Mouse (Mus musculus) testis, adult 2 months (tissue): ENCODE data around the gene Dmkn. TPM values are rescaled to one million over a fixed set of nuclear protein-coding genes. Genes with fewer than 3 reads are reported as not detected.

ENCODE experiments used
- H3K27ac ChIP-seq: fragments of 200-500 bp; 2 replicates; pipeline ENCODE4 v1.5.1; 2012; ENCODE audit warnings: low read depth, low read length; ENCODE audit not compliant: control insufficient read depth, insufficient read depth
- H3K27me3 ChIP-seq: fragments of 200-500 bp; 2 replicates; pipeline ENCODE4 v1.6.1; 2012; ENCODE audit warnings: mild to moderate bottlenecking, low read length, moderate library complexity; ENCODE audit not compliant: control insufficient read depth, insufficient read depth
- H3K36me3 ChIP-seq: fragments of 200-500 bp; 2 replicates; pipeline ENCODE4 v1.6.1; 2012; ENCODE audit warnings: mild to moderate bottlenecking, low read length; ENCODE audit not compliant: control insufficient read depth, insufficient read depth
- H3K4me1 ChIP-seq: fragments of 200-500 bp; 2 replicates; pipeline ENCODE4 v1.6.1; 2012; ENCODE audit warnings: low read length; ENCODE audit not compliant: control insufficient read depth, insufficient read depth
- H3K4me3 ChIP-seq: fragments of 200-500 bp; 2 replicates; pipeline ENCODE4 v1.5.1; 2012; ENCODE audit warnings: low read depth, mild to moderate bottlenecking, low read length, moderate library complexity, mixed read lengths; ENCODE audit not compliant: control insufficient read depth
- CTCF ChIP-seq: fragments of 200-500 bp; IDR thresholded peaks from 2 replicates; pipeline ENCODE4 v1.5.1; 2012; ENCODE audit warnings: low read depth, mild to moderate bottlenecking, inconsistent platforms, low read length, moderate library complexity; ENCODE audit not compliant: control insufficient read depth, insufficient read depth, insufficient replicate concordance
- POLR2A ChIP-seq: fragments of 200-500 bp; IDR thresholded peaks from 2 replicates; pipeline ENCODE4 v1.6.1; 2012; ENCODE audit warnings: low read depth, mild to moderate bottlenecking, inconsistent platforms, low read length, moderate library complexity; ENCODE audit not compliant: control insufficient read depth
- polyA plus RNA-seq: library from polyadenylated mRNA; depleted of rRNA; stranded (reverse); fragments of >200 nt; gene quantifications from 2 replicates; pipeline ENCODE4 v1.2.3, GENCODE M21; 2012

Dmkn gene
- polyA plus RNA-seq, 1 experiment: 9.2 TPM

DNA sequence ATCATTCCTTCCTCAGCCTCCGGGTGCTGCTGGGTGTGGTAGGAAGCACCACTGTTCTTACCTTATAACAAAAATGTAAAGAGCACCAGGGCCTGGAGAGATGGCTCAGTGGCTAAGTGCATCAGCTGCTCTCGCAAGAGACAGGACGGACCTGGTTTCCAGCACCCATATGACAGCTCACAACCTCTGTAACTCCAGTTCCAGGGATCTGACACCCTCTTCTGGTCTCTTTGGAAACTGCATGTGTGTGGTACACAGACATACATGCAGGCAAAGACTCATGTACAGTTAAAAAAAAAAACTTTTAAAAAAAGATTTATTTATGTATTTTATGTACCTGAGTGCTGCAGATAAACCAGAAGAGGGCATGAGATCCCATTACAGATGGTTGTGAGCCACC, 39.7 kb downstream of the Dmkn start:
- Histone ChIP-seq H3K4me1 (no peaks in the 10 kb centered on the region; the same call in 1 of the 2 replicates), H3K36me3 (no peaks in the 10 kb centered on the region), H3K27me3 (no peaks in the 10 kb centered on the region), H3K4me3 (no peak overlapping the region), H3K27ac (no peak overlapping the region)
- TF ChIP-seq CTCF (no peak), POLR2A (no peak)

DNA sequence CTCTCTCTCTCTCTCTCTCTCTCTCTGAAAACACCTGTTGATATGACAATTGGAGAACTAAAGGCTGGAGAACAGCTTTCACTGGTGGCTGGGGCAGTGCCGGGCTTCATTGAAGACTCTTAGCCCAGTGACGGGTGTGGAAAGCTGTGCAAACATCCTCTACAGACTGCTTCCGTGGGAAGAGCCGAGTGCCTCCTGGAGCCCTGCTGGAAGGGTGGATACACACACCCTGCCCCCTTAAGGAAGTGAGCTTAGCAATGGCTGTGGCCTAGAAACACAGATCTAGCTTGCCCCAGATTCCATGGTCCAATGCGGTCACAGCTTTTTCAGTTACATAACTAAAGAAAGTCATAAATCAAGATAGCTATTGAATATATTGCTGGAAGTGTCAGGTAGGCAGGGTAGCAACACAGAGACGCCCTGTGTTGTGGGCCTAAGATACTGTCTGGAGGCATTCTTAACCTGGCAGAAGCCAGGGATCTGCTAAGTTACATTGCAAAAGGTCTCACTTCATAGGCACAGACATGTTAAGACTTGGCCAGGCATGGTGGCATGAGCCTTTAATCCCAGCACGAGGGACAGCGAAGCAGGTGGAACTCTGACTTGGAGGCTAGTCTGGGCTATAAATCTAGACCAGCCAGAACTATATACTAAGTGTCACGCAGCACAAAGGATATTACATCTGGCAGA, 40.6 kb downstream of the Dmkn start:
- no peak for TF ChIP-seq POLR2A
- TF ChIP-seq CTCF: no peak
- no peaks in the 10 kb centered on the region for H3K27me3 ChIP-seq
- no peak overlapping the region for H3K27ac ChIP-seq
- H3K36me3 ChIP-seq: no peaks in the 10 kb centered on the region
- H3K4me1 ChIP-seq: no peaks in the 10 kb centered on the region; the same call in 1 of the 2 replicates
- no peak overlapping the region for H3K4me3 ChIP-seq

DNA sequence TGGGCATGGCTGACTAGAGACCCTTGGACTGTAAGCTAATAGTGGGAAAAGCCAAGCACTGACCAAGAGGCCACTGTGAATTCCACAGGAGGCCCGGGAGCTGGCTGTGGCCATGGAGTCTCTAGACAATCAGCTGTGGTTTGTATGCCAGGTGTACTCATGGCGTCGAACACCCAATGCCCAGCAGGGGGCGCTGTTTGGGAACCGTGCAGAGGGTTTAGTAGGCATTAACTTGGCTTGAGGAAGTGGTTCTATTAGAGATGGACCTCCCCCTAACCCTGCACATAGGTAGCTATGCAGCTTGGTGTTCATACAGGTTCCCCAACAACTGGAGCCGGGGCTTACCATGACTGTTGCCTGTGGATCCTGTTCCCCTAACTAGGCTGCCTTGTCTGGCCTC, 42.4 kb downstream of the Dmkn start:
- no peak overlapping the region for H3K27ac ChIP-seq
- H3K36me3 ChIP-seq: no peaks in the 10 kb centered on the region
- TF ChIP-seq CTCF: peak; percentile 86; the same call in 1 of the 2 replicates
- TF ChIP-seq POLR2A: no peak
- H3K27me3 ChIP-seq: no peaks in the 10 kb centered on the region
- no peaks in the 10 kb centered on the region; the same call in none of the 2 replicates for H3K4me1 ChIP-seq
- H3K4me3 ChIP-seq: no peak overlapping the region

DNA sequence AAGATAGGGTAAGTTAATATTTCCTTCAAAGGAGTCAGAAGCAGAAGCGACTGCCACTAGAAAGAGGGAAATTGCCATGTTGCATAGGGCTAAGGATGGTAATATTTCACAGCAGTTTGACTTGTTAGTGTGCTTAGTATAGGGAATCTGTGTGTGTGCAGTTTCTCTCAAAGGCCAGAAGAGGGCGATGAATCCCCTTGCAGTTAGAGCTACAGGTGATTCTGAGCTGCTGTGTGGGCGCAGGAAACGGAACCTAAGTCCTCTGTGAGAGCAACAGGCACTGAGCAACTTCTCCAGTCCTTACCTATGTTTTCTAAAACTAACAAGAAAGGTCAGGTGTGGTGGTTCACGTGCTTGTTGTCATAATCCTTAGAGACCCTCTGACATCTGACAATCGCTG, 46.8 kb downstream of the Dmkn start:
- peak overlapping the region; percentile 12; the same call in 1 of the 2 replicates for H3K4me3 ChIP-seq
- TF ChIP-seq CTCF: peak; percentile 43; the same call in 1 of the 2 replicates
- TF ChIP-seq POLR2A: no peak

DNA sequence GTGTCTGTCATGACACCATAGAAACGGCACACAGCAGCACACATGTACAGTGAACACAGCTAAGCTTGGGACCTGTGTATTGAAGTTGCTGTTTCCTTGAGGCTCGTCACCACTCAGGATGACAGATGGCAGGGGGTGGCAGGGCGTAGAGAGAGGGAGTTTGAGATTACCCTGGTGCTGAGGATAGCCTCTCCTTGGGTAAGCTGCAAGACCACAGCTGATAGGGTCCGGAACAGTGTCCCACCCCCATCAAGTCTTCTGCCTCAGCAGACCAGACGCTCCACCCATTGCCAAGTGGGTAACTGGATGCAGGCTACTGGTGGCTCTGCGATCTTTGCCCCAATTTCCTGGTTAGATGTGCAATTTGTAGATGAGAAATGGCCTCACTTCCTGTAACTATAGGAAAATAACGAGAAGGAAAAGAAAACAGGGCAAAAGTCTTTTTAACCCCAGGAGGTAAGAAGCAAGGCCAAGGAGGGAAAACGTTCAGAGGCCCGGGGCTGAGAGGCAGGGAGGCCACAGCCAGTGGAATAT, 48.3 kb downstream of the Dmkn start:
- H3K27ac ChIP-seq: no peak overlapping the region
- H3K36me3 ChIP-seq: no peaks in the 10 kb centered on the region
- H3K4me1 ChIP-seq: no peaks in the 10 kb centered on the region; the same call in none of the 2 replicates
- H3K4me3 ChIP-seq: no peak overlapping the region
- TF ChIP-seq CTCF (no peak), POLR2A (no peak)
- no peaks in the 10 kb centered on the region for H3K27me3 ChIP-seq

More for the DNA sequence above, 46.8 kb downstream of the Dmkn start:
- Histone ChIP-seq H3K27ac (no peak overlapping the region), H3K27me3 (no peaks in the 10 kb centered on the region), H3K36me3 (no peaks in the 10 kb centered on the region), H3K4me1 (no peaks in the 10 kb centered on the region; the same call in none of the 2 replicates)

DNA sequence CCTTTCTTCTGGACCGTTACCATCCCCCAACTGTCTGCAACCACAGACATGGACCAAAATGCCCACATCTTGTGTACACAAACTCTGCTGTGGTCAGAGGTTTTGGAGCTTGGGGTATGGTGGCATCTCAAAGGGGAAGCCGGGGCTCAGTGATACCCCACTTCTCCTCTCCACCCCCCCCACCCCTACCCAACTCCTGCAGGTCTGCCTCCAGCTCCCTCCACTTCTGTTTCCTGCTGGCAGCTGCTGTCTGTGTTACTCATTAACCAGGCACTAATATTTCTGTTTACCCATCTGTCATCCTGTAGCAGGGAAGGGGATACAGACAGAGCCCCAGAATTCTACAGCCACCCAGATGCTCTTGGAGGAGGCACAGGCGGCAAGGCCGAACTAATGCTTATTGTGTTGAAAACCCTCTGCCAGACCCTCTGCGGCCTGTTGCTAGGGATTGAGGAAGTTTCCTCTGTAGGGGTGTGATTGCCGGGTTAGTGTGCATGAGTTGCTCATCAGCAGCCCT, 48.8 kb downstream of the Dmkn start:
- TF ChIP-seq POLR2A: no peak
- TF ChIP-seq CTCF: no peak
- Histone ChIP-seq H3K27ac (no peak overlapping the region), H3K4me1 (no peaks in the 10 kb centered on the region; the same call in none of the 2 replicates), H3K4me3 (no peak overlapping the region), H3K27me3 (no peaks in the 10 kb centered on the region), H3K36me3 (no peaks in the 10 kb centered on the region)

DNA sequence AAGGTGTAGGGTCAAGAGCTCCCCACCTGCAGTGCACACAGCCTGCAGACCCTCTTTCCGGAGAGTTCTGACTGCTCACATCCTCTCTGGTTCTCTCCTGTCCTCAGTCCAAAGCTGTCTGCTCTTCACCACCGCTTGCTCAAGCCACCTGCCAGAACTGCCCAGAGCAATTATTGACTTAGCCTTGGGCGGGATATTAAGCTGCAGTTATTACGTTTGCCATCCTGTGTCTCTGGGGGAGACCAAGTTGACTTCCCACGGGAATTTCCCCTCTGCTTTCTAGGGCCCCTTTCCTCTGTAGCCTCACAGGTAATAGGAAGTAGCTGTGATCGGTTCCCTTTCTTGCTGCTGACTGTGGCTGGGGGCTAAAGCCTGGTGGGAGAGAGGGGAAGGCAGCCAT, 56.6 kb downstream of the Dmkn start:
- no peak for TF ChIP-seq POLR2A
- no peak for TF ChIP-seq CTCF
- H3K27ac ChIP-seq: no peak overlapping the region
- peaks cover 11% of the 10 kb centered on the region for H3K4me1 ChIP-seq
- H3K36me3 ChIP-seq: no peaks in the 10 kb centered on the region
- no peaks in the 10 kb centered on the region for H3K27me3 ChIP-seq
- H3K4me3 ChIP-seq: no peak overlapping the region
